Mouse (Mus musculus) spleen, adult 2 months (tissue): Measurements from ENCODE around the gene Ubap1.

Experiments
- CTCF ChIP-seq: fragments of 200-500 bp; IDR thresholded peaks from 2 replicates; pipeline ENCODE4 v1.5.1; 2011; ENCODE audit warnings: mild to moderate bottlenecking, inconsistent platforms; ENCODE audit not compliant: insufficient read depth, insufficient read length, insufficient replicate concordance; ENCODE audit errors: extremely low read depth
- POLR2A ChIP-seq: fragments of 200-500 bp; IDR thresholded peaks from 2 replicates; pipeline ENCODE4 v1.6.1; 2011; ENCODE audit warnings: low read depth, low read length, inconsistent platforms

- TF ChIP-seq CTCF (no peak), POLR2A (no peak)
Observed at GRCm38 (mm10) chr4:41346011-41346410, 2.8 kb upstream of the Ubap1 start.
